Mouse (Mus musculus) frontal cortex, adult (tissue): Measurements from ENCODE around the gene Pxdn.
A peak's percentile ranks its signal among the peaks of the same experiment; 100 is the strongest.

ENCODE experiments used
- ATAC-seq: cut with Nextera tagmentation; 2 replicates; pipeline ENCODE4 v1.9.2; 2017; ENCODE audit warnings: mild to moderate bottlenecking, moderate library complexity, mixed read lengths; ENCODE audit not compliant: low TSS enrichment

The Pxdn gene

DNA sequence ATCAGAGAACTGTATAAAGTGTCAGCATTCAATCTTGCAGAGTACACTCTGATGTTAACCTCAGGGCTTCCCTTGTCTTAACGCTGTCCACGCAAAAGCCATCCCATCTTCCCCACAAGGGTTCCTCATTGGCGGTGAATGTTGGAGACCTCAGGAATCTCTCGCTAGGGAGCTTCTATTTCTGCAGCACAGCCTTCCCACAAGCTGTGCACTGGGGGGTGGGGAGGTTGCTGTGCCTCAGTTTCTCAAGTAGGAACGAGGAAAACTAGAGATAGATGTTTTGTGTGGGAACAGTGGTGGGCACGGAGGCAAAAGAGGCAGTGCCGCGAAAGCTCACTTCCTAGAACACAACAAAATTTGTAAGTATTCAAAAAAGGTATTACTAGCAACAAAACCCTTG is at the start of gene Pxdn:
Gene Pxdn, plus strand, starts transcription at position 301 of the 400 bp plus-strand sequence.
- no peak for ATAC-seq

DNA sequence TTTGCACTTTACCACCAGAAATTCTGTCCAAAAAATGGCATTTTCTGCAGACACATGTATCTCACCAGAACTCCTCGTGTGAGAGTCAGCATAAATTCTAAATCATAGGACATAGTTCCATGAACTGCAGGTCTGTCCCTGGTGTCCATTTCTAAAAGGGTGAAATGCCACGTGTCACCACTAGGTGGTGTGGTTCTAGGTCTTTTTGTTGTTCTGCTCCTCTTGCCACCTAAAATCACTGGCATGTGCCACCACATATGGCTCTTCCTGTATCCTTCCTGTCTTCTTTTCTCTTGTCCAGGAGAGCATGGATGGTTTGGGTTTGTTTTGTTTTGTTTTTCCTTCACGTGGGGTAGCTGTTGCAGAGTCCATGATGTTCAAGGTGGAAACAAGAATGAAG is 42.7 kb upstream of the Pxdn start:
- peak; percentile 48 for ATAC-seq

- no peak for ATAC-seq
These were observed 39.8 kb upstream of the Pxdn start for GRCm38 (mm10) chr12:29897533-29898085.

GRCm38 (mm10) chr12:29904101-29904874 is 33.1 kb upstream of the Pxdn start:
- ATAC-seq: peak; percentile 45; the same call in 1 of the 2 replicates

DNA sequence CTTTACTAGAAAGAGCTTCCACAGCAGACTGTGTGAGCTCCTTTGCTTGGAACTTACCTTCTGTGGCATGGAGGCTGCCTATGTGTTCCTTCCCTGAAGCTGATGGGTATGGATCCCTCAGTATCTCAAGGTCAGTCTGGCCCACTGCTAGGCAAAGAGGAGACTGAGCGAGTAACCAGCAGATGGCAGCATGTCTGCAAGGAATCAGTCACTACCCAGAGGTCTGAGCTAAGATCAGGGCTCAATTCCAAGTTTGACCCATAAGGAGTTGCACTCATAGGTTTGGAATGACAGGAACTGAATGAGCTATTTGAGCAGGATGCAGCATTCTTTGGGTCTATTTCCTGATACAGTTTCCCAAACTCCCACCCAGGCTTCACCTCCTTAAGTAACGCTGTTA is 30.4 kb upstream of the Pxdn start:
- ATAC-seq: peak; percentile 62

DNA sequence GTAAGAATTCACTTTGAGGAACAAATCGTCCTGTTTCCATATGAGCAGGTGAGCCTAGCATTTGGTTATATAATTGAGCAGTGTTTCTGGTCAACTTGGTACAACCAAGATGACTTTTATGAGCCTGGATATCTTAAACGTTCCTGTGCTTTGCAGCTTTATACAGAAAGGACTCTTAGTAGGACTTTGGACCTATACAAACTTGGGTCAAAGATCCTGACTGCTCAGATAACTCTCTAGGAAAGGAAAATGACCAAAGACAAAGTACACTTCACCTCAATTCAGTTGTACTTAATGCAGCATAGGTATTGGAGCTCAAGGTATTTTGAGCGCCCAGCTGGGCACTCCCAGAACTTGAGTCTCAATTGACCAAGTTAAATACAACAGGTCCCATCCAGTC is 21.3 kb upstream of the Pxdn start:
- ATAC-seq: no peak

DNA sequence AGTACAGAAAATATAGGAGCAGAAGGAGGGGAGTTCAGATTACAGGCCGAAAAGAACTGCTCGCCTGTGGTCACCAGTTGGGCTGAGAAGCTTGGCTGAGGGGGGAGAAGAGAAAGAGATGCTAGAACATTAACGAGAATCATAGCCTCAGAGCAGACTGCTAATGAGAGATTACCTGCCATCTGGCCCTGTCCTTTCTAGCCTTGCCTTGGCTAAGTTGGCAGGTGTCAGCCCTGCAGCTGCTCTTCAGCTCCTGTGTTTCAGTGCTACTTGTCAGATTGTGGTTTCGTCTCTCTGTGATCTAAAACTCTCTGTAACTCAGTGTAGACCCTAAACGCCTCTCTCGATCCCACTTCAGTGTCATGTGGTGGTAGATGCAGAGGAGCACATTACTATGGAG is 20.6 kb upstream of the Pxdn start:
- ATAC-seq: no peak

GRCm38 (mm10) chr12:29920298-29920697 is 17.1 kb upstream of the Pxdn start:
- ATAC-seq: peak; percentile 87

GRCm38 (mm10) chr12:29921481-29921880 is 15.9 kb upstream of the Pxdn start:
- no peak for ATAC-seq

- peak; percentile 73; the same call in 1 of the 2 replicates for ATAC-seq
These were observed 10.5 kb upstream of the Pxdn start for GRCm38 (mm10) chr12:29926896-29927295.

DNA sequence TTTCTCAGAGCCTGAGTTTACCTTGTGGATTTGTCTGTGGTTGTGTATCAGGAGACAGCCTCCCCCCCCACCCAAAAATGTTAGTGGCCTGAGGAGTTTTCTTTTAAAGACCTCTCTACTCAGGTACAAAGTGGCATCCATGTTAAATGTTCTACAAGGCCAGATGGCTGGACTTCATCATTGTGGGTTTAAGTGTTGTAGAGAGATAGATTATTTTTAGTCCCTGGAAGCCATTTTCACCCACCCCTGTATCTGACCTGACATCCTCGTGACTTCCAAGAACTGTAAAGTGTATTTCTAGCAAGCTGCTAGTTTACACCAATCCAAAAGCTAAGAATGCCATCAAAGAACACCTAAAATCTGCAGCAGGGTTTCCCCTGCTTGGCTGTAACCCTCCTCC is 6.8 kb upstream of the Pxdn start:
- no peak for ATAC-seq

DNA sequence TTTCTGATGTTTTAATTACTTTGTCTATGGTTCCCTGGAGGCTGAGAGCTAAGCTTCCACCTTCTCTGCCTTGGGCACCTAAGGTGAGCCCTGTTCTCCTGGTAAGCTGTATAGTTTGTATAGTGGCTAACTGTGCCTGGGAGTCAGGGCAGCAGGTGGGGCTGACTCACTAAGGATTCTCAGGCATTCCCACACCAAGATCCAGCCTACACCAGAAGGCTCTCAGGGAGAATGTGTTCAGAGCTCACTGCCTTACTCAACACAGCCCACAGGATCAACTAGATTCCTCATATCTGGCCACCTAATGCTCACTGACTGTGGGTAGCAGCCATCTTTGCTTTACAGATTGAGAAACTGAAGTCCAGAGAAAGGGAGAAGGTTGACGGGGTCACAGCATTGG is 4.5 kb upstream of the Pxdn start:
- peak; percentile 50 for ATAC-seq

DNA sequence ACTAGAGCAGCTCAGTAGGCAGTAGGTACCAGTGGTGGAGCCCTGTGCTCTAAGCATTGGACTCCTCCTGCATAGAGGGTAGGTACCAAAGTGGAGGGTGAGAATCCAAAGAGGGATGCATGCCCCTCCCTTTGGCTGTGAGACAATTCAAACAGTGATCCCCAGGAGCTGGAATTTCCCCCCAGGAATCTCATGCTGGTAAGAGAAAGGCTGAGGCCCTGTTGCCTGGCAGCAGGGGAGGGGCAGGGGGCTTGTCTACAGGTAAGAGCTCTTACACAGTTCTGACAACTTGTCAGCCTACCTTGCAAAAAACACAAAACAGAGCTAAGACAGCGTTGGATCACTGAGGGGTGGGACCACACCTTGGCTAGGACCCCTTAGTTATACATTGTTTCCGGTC is 3.9 kb upstream of the Pxdn start:
- no peak for ATAC-seq

GRCm38 (mm10) chr12:29934120-29934581 is 3.3 kb upstream of the Pxdn start:
- peak; percentile 69 for ATAC-seq

DNA sequence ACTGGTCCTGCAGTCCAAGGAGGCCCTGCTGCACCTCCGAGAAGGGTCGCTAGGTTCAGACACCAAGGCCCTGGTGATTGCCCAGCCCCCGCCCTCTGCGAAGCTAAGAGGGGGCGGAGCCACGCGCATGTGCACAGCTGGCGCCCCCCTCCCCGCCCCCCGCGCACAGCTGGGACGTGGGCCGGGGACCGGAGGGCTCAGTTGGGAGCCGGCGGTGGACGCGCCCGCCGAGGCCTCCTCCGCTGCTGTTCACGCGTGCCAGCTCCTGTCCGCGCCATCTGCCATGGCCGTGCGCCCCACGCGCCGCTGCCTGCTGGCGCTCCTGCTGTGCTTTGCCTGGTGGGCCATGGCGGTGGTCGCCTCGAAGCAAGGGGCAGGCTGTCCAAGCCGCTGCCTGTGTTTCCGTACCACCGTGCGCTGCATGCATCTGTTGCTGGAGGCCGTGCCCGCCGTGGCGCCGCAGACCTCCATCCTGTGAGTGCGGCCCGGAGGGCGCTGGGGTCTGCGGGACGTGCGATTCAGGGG is 505 bp downstream of the Pxdn start:
- ATAC-seq: peak; percentile 5; the same call in 1 of the 2 replicates

GRCm38 (mm10) chr12:29938376-29939041 is 1.1 kb downstream of the Pxdn start:
- ATAC-seq: peak; percentile 29

DNA sequence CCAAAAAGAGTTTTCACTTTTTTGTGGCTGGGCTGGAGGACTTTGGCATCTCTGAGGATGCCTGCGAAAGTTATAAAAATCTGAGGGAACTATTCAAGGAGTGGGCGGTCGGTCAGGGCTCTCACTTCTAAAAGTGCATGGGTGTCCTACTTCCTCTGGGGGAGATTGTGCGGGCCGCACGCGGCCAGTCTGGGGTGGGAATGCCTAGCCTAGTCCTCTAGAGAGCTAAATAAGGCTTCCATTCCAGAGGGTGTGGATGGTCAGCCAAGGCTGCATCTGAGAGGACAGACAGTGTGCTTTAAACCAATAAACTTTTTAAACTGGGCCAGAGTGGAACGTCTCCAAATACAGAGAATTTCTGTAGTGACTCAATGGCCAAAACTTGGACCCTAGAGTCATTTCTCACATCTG is 1.9 kb downstream of the Pxdn start:
- ATAC-seq: no peak

DNA sequence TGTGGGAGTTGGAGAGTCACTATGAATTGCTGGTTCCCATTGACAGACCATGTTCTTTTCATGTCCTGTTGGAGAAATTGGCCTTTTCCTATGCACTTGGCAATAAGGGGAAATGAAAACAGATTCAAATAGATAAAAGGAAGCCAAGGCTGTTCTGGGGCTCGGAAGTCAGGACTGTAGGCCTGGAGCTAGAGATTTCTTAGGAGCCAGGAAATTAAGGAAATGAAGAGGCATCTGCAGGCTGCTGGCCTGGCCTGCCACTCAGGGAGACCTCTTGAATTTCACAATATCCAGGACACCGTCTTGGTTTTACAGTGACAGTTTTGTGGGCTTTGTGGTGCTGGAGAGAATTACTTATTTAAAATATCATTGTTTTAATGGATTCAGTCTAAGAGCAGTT is 5.0 kb downstream of the Pxdn start:
- no peak for ATAC-seq

DNA sequence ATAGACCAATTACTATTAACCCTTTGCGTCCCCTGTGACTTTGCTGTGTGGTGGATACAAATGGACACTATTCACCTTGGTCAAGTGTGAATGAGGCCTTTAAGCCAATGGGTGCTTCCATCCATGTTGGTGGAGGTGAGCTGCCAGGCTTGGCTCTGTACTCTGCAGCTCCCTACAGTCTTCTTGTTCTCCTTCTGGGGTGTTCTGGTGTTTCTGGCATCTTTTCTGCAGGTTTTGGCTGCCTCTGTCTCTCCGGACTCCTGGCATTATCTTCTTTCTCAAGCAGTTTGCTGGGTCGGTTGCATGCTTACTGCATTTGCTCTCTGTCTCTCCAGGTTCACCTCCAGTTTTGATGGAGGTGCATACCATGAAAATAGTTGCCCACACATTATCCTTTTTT is 7.2 kb downstream of the Pxdn start:
- peak; percentile 50 for ATAC-seq

GRCm38 (mm10) chr12:29945182-29945743 is 7.9 kb downstream of the Pxdn start:
- ATAC-seq: 0 out of 2 replicates have a peak, but pooled peaks have one; percentile 25

DNA sequence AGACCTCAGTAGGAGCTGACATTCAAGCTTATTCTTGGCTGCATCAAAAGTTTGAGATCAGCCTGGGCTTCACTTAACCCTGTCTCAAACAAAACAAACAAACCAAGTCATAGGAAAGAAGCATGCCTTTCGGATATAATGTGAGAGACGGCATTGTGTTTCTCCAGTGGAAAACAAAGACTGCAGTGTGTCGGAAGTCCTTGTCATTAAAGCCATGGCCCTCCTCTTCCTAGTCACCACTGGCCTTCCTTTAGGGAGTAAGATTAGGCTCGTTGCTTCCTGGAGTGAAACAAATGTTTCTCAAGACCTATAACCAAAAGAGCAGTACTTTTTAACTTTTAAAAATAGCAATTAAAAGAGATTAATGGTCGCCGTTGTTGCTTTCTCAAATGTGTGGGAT is 13.6 kb downstream of the Pxdn start:
- ATAC-seq: no peak

DNA sequence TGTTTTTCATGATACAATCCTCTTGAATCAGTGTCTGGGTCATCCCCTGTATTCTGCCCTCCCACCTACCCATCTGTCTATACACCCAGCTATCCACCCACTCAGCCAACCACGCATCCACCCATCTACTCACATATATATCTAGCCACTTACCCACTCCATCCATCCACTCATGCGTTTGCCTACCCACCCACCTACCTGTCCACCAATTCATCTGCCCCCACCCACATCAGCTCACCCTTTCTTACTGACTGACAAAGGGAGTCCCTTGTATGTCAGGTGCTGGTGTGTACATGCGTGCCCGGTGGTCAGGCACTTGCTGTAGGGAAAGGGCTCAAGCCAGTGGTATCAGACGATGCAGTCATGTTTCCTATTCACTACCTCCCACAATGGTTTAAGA is 14.1 kb downstream of the Pxdn start:
- ATAC-seq: no peak
